Mouse (Mus musculus): ENCODE results near the gene Gzmg. TPM values are rescaled to one million over a fixed set of nuclear protein-coding genes. Genes with fewer than 3 reads are reported as not detected.
"Not testable (repeated sequence)": the region's sequence is repeated elsewhere in the genome, so short reads cannot be mapped to it uniquely, and the experiment has no call there.

Gzmg gene
- polyA plus RNA-seq, 1 experiment, result not detected

DNA sequence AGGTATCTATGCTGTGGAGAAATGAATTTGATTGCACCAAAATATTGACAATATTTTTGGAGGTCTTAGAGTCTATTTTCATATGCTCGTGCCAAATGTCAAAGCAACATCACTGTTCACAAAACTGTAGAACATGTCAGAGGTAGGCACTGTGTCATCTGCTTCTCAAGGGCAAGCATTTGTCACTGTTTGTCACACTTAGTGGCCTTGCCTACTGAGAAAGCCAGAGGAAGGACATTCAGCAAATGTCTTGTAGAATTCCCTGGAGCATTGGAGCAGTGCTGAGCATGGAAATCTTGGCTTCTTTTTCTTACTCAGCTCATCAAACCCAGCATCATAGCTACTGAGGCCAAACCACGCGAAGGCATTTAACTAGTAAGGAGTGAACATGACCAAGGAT lies 35.9 kb downstream of the Gzmg start:
- no peak overlapping the region for H3K4me3 ChIP-seq (ENCODE audit: low read depth, low read length)
- no peaks in the 10 kb centered on the region for H3K36me3 ChIP-seq (ENCODE audit: control insufficient read depth, insufficient read depth, low read length)
- TF ChIP-seq POLR2A (IDR thresholded peaks at IDR 0.05; ENCODE audit: low read depth, low read length) (no peak), CTCF (IDR thresholded peaks at IDR 0.05; ENCODE audit: extremely low read depth, insufficient read length, insufficient replicate concordance, low read depth, low read length) (no peak)
- no peaks in the 10 kb centered on the region for H3K27me3 ChIP-seq (ENCODE audit: control insufficient read depth, insufficient read depth, low read length)
- H3K27ac ChIP-seq (ENCODE audit: insufficient read depth, low read depth, low read length), result no peak overlapping the region
- H3K4me1 ChIP-seq (ENCODE audit: control insufficient read depth, insufficient read depth, insufficient read length, low read length), result no peaks in the 10 kb centered on the region
- WGBS, result 84% methylated on average over 3 of the region's 3 CpGs

DNA sequence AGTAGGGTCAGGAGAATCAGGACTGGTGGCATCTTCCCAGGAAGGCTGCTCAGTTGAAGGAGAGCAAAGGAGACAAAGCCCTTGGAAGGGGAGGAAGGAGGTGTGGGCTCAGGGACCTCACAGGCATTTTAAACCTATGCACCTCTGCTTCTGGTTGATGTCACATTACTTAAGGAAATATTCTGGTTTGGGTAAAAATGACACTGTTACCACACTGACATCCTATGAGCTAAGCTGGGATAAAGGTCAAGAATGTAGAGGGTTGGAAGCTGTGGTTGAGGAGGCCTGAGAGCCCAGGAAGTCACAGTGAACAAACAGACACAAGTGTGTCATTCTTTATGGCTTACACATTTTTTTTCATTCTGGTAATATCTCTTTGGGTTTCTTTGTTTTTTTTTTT lies 38.9 kb downstream of the Gzmg start, which contains the start of gene Gzme:
Gene Gzme (minus strand): TSS at position 101 of the 400 bp plus-strand sequence.
- Histone ChIP-seq H3K4me1 (ENCODE audit: control insufficient read depth, insufficient read depth, insufficient read length, low read length) (no peaks in the 10 kb centered on the region), H3K27ac (ENCODE audit: insufficient read depth, low read depth, low read length) (no peak within 1 kb of the TSS), H3K27me3 (ENCODE audit: control insufficient read depth, insufficient read depth, low read length) (no peaks in the 10 kb centered on the region), H3K4me3 (ENCODE audit: low read depth, low read length) (no peak within 1 kb of the TSS), H3K36me3 (ENCODE audit: control insufficient read depth, insufficient read depth, low read length) (no peaks in the 10 kb centered on the region)
- no peak for TF ChIP-seq CTCF (IDR thresholded peaks at IDR 0.05; ENCODE audit: extremely low read depth, insufficient read length, insufficient replicate concordance, low read depth, low read length)
- no peak for TF ChIP-seq POLR2A (IDR thresholded peaks at IDR 0.05; ENCODE audit: low read depth, low read length)

DNA sequence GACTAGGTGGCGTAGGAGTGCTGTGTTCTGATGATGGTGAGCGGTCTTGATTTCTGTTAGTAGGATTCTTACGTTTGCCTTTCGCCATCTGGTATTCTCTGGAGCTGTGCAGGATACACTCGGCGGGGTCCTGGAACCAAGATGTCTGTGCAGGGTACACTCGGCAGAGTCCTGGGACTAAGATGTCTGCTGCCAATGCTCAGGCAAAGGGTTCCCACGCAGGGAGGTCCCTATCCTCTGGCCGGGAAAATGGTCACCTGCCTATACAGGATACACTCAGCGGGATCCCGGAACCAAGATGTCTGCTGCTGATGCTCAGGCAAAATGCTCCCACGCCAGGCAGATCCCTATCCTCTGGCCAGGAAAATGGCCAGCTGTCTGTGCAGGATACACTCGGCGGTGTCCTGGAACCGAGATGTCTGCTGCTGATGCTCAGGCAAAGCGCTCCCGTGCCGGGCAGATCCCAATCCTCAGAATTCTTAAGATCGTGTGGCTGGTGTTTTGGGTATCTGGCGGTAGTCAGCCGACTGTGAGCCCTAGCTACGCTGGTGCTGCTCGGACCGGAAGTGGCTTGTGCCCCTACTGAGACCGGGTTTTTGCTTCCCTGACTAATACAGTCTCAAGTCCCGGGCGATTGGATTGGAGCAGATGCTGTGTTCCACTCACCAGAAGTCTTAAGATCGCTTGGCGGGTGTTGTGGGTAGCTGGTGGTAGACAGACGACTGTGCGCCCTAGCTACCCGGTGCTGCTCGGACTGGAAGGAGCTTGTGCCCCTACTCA lies 43.7 kb downstream of the Gzmg start:
- not testable (repeated sequence) for H3K27me3 ChIP-seq (ENCODE audit: control insufficient read depth, insufficient read depth, low read length); H3K36me3 ChIP-seq (ENCODE audit: control insufficient read depth, insufficient read depth, low read length); H3K4me3 ChIP-seq (ENCODE audit: low read depth, low read length); H3K4me1 ChIP-seq (ENCODE audit: control insufficient read depth, insufficient read depth, insufficient read length, low read length); H3K27ac ChIP-seq (ENCODE audit: insufficient read depth, low read depth, low read length)
- WGBS, result 88% methylated on average over 33 of the region's 33 CpGs

Other genes starting within 250 kb of the Gzmg start
- gene Cma1, start 214.9 kb downstream of the Gzmg start, polyA plus RNA-seq (2012; rRNA removed), result 0.60 TPM in 1 of 2 replicates, not detected in the other
- 0.86 TPM in 1 of 2 replicates, not detected in the other for gene Cma2, start 208.6 kb downstream of the Gzmg start, polyA plus RNA-seq (2012; rRNA removed)
- gene Mcpt1, start 141.6 kb downstream of the Gzmg start, polyA plus RNA-seq (2012; rRNA removed), result 3.0 and 11.6 TPM in 2 replicates
- gene Mcpt9, start 129.1 kb downstream of the Gzmg start, polyA plus RNA-seq (2012; rRNA removed), result not detected in 2 replicates
- gene Mcpt2, start 117.5 kb downstream of the Gzmg start, polyA plus RNA-seq (2012; rRNA removed), result 0.93 and 1.7 TPM in 2 replicates
- 0.14 and 0.34 TPM in 2 replicates for gene Mcpt4, start 97.3 kb downstream of the Gzmg start, polyA plus RNA-seq (2012; rRNA removed)
- not detected in 2 replicates for gene Mcpt8, start 74.3 kb downstream of the Gzmg start, polyA plus RNA-seq (2012; rRNA removed)
- gene Ctsg, start 57.0 kb downstream of the Gzmg start, polyA plus RNA-seq (2012; rRNA removed), result 0.25 TPM in 1 of 2 replicates, not detected in the other
- not detected in 2 replicates for gene Gzme, start 39.0 kb downstream of the Gzmg start, polyA plus RNA-seq (2012; rRNA removed)
- gene Gzmd, start 27.0 kb downstream of the Gzmg start, polyA plus RNA-seq (2012; rRNA removed), result not detected in 2 replicates
- gene Gzmn, start 15.0 kb upstream of the Gzmg start, polyA plus RNA-seq (2012; rRNA removed), result not detected in 2 replicates
- gene Gzmf, start 51.8 kb upstream of the Gzmg start, polyA plus RNA-seq (2012; rRNA removed), result not detected in 2 replicates
- not detected in 2 replicates for gene Gzmc, start 75.1 kb upstream of the Gzmg start, polyA plus RNA-seq (2012; rRNA removed)
- gene Gzmb, start 102.7 kb upstream of the Gzmg start, polyA plus RNA-seq (2012; rRNA removed), result 11.1 and 12.3 TPM in 2 replicates
- gene Atp12a, start 205.5 kb upstream of the Gzmg start, polyA plus RNA-seq (2012; rRNA removed), result 0.06 TPM in 1 of 2 replicates, not detected in the other
- not detected in 2 replicates for gene Rnf17, start 243.0 kb upstream of the Gzmg start, polyA plus RNA-seq (2012; rRNA removed)